Mouse (Mus musculus): ENCODE measurements around the gene Ube2dnl1.

The Ube2dnl1 gene

GRCm38 (mm10) chrX:114904712-114905111 lies at the start of gene Ube2dnl1:
TSS of gene Ube2dnl1 (plus strand) at chrX:114905012.
- no peak for DNase-seq

GRCm38 (mm10) chrX:114895489-114895888 lies 9.3 kb upstream of the Ube2dnl1 start:
- DNase-seq: no peak

DNA sequence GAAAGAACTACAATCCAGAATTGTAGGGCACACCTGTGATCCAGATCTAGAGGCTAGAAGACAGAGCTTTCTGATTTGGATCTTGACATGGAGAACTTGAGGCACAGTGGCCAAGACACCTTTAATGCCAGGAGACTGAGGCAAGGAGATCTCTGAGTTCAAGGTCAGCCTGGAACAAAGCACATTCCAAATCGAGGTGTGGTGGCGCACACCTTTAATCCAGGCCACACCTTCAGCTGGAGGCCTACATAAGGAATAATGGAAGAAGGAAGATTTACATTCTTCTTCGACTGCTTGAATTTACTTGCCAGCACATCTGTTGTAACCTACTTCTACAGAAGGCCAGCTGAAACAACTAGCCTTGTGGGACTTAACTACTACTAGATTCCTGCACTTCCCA lies 7.3 kb upstream of the Ube2dnl1 start:
- DNase-seq: no peak

DNA sequence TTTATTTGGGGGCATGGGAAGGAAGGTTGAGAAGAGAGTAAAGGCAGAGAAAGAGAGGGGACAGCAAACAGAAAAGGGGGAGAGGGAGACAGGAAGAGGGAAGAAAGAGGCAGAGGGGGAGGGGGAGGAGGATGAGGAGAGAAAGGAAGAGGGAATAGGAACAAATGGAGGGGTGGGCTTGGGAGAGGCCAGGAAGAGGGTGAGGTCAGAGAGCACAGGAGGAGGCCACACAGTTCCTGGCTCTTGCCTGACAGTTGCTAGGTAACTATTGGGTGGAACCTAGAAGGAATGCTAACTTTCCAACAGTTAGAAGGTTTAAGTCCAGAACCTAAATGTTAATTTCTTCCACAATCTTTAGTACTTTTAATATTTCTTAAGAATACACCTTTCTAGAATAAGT lies 1.4 kb upstream of the Ube2dnl1 start:
- DNase-seq: no peak

DNA sequence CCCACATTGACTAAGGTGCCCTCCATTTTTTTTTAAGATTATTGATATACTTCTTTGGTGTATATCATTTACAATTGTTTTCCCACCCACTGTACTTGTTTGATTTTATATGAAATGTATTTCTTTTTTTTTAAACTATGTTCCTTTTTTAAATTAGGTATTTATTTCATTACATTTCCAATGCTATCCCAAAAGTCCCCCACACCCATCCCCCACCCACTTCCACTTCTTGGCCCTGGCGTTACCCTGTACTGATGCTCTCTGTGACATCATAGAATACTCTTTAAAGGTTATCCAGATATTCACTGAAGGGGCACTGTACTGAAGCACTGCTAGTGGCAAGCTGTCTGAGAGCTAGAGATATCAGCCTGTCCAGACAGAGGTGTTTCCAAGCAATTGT lies 2.5 kb downstream of the Ube2dnl1 start, which contains the start of gene Ube2dnl2:
Ube2dnl2 (plus strand) TSS at position 301 of the 400 bp plus-strand sequence.
- DNase-seq: no peak

GRCm38 (mm10) chrX:114955066-114955465 lies 50.3 kb downstream of the Ube2dnl1 start:
- DNase-seq: no peak
